Mouse (Mus musculus) limb, embryonic 13.5 days (tissue): Measurements from ENCODE around the gene Vwce. TPM values are rescaled to one million over a fixed set of nuclear protein-coding genes. Genes with fewer than 3 reads are reported as not detected.

Experiments used
- ATAC-seq: fragments of 200-750 bp; cut with Nextera tagmentation; 2 replicates; pipeline ENCODE4 v1.8.0; 2017; ENCODE audit warnings: low read depth, moderate number of reproducible peaks, moderate TSS enrichment; ENCODE audit not compliant: low FRiP score
- H3K27ac ChIP-seq: fragments of 300-500 bp; sonication (generic); 2 replicates; pipeline ENCODE4 v1.5.1; 2015; ENCODE audit warnings: inconsistent platforms, mild to moderate bottlenecking, moderate library complexity
- H3K27me3 ChIP-seq: fragments of 300-500 bp; sonication (generic); 2 replicates; pipeline ENCODE4 v1.6.1; 2015; ENCODE audit warnings: mild to moderate bottlenecking, inconsistent platforms
- H3K36me3 ChIP-seq: fragments of 300-500 bp; sonication (generic); 2 replicates; pipeline ENCODE4 v1.6.1; 2015; ENCODE audit warnings: inconsistent platforms, mild to moderate bottlenecking, moderate library complexity
- H3K4me1 ChIP-seq: fragments of 300-500 bp; sonication (generic); 2 replicates; pipeline ENCODE4 v1.6.1; 2015; ENCODE audit warnings: inconsistent platforms
- H3K4me2 ChIP-seq: fragments of 300-500 bp; sonication (generic); replicated peaks from 2 replicates; pipeline ENCODE4 v1.6.1; 2015; ENCODE audit warnings: inconsistent platforms, mild to moderate bottlenecking, moderate library complexity
- H3K4me3 ChIP-seq: fragments of 300-500 bp; sonication (generic); 2 replicates; pipeline ENCODE4 v1.5.1; 2015; ENCODE audit warnings: moderate library complexity, mild to moderate bottlenecking, inconsistent platforms
- H3K9ac ChIP-seq: fragments of 300-500 bp; sonication (generic); 2 replicates; pipeline ENCODE4 v1.6.1; 2015; ENCODE audit warnings: mild to moderate bottlenecking, inconsistent platforms
- H3K9me3 ChIP-seq: fragments of 300-500 bp; sonication (generic); 2 replicates; pipeline ENCODE4 v1.6.1; 2016; ENCODE audit warnings: inconsistent platforms
- WGBS: fragments of 180-500 bp; shearing (Covaris S2); methylation state at CpG from one replicate; pipeline ENCODE4 v1.1.7; 2015; 5-methylcytosine and 5-hydroxymethylcytosine counted together
- polyA plus RNA-seq: library from polyadenylated mRNA; unstranded; fragments of >200 nt; fragmentation: Nextera tagmentation; extraction: Ambion mirVana; gene quantifications from 2 replicates; pipeline ENCODE4 v1.2.1, GENCODE M21; 2015

Gene Vwce
- polyA plus RNA-seq, 1 experiment from 2014 or later: 4.2 TPM

- no peak for ATAC-seq
- 42% methylated on average over 3 of the region's 3 CpGs for WGBS
- Histone ChIP-seq H3K4me3 (peak overlapping the region; percentile 92), H3K27me3 (no peaks in the 10 kb centered on the region), H3K27ac (peak overlapping the region; percentile 88), H3K36me3 (peaks cover 36% of the 10 kb centered on the region), H3K9ac (peak overlapping the region; percentile 82), H3K4me2 (peak overlapping the region; percentile 70), H3K9me3 (no peaks in the 10 kb centered on the region), H3K4me1 (peaks cover 44% of the 10 kb centered on the region)
Measured at GRCm38 (mm10) chr19:10604534-10604933, 29.5 kb upstream of the Vwce start.

GRCm38 (mm10) chr19:10605293-10605900 is 28.6 kb upstream of the Vwce start, which contains the start of the genes Ddb1 and Tkfc:
Gene Ddb1 (plus strand): TSS chr19:10605327.
Gene Tkfc (minus strand): TSS chr19:10605654.
- Histone ChIP-seq H3K27ac (peak within 1 kb of the TSS; percentile 88), H3K27me3 (no peaks in the 10 kb centered on the region), H3K4me3 (peak within 1 kb of the TSS; percentile 92), H3K4me1 (peaks cover 44% of the 10 kb centered on the region), H3K36me3 (peaks cover 36% of the 10 kb centered on the region), H3K4me2 (peak within 1 kb of the TSS; percentile 82), H3K9ac (peak within 1 kb of the TSS; percentile 98), H3K9me3 (no peaks in the 10 kb centered on the region)
- WGBS: under 1% methylated on average over 49 of the region's 49 CpGs
- peak; percentile 97 for ATAC-seq

- ATAC-seq: 0 out of 2 replicates have a peak, but pooled peaks have one; percentile 0
- H3K9me3 ChIP-seq: no peaks in the 10 kb centered on the region
- peak overlapping the region; percentile 92 for H3K4me3 ChIP-seq
- H3K36me3 ChIP-seq: peaks cover 40% of the 10 kb centered on the region
- peak overlapping the region; percentile 82 for H3K4me2 ChIP-seq
- 5% methylated on average over 20 of the region's 20 CpGs for WGBS
- H3K27ac ChIP-seq: peak overlapping the region; percentile 87
- no peaks in the 10 kb centered on the region for H3K27me3 ChIP-seq
- peak overlapping the region; percentile 98 for H3K9ac ChIP-seq
- H3K4me1 ChIP-seq: peaks cover 44% of the 10 kb centered on the region
Measured at GRCm38 (mm10) chr19:10605901-10606622, 28.0 kb upstream of the Vwce start.

- Histone ChIP-seq H3K4me3 (no peak overlapping the region), H3K9ac (no peak overlapping the region), H3K4me2 (peak overlapping the region; percentile 32; the same call in 1 of the 2 replicates), H3K27me3 (no peaks in the 10 kb centered on the region), H3K9me3 (no peaks in the 10 kb centered on the region), H3K27ac (no peak overlapping the region), H3K4me1 (peaks cover 33% of the 10 kb centered on the region), H3K36me3 (peaks cover 67% of the 10 kb centered on the region)
- ATAC-seq: no peak
- WGBS: 68% methylated on average over 5 of the region's 5 CpGs
Measured at GRCm38 (mm10) chr19:10608573-10609240, 25.3 kb upstream of the Vwce start.

GRCm38 (mm10) chr19:10634872-10635318 is 882 bp downstream of the Vwce start:
- H3K27ac ChIP-seq: peak overlapping the region; percentile 63; the same call in 1 of the 2 replicates
- WGBS: under 1% methylated on average over 21 of the region's 21 CpGs

GRCm38 (mm10) chr19:10637840-10638239 is 3.8 kb downstream of the Vwce start:
- H3K27me3 ChIP-seq: no peaks in the 10 kb centered on the region
- H3K4me3 ChIP-seq: no peak overlapping the region
- no peak overlapping the region for H3K27ac ChIP-seq
- H3K4me1 ChIP-seq: peaks cover 39% of the 10 kb centered on the region
- no peaks in the 10 kb centered on the region for H3K9me3 ChIP-seq
- no peak overlapping the region for H3K9ac ChIP-seq
- no peak for ATAC-seq
- H3K36me3 ChIP-seq: no peaks in the 10 kb centered on the region
- WGBS: 57% methylated on average over 7 of the region's 7 CpGs
- no peak overlapping the region for H3K4me2 ChIP-seq

More at GRCm38 (mm10) chr19:10634872-10635318, 882 bp downstream of the Vwce start:
- peaks cover 26% of the 10 kb centered on the region for H3K4me1 ChIP-seq
- peak; percentile 81 for ATAC-seq
- H3K36me3 ChIP-seq: peaks cover 22% of the 10 kb centered on the region
- no peaks in the 10 kb centered on the region for H3K27me3 ChIP-seq
- peak overlapping the region; percentile 97 for H3K4me2 ChIP-seq
- no peaks in the 10 kb centered on the region for H3K9me3 ChIP-seq
- peak overlapping the region; percentile 72 for H3K9ac ChIP-seq
- H3K4me3 ChIP-seq: peak overlapping the region; percentile 55

- Histone ChIP-seq H3K4me2 (peak overlapping the region; percentile 44), H3K27me3 (no peaks in the 10 kb centered on the region), H3K27ac (peak overlapping the region; percentile 67), H3K4me3 (0 out of 2 replicates have a peak overlapping the region, but pooled peaks have one; percentile 15), H3K4me1 (peaks cover 26% of the 10 kb centered on the region), H3K36me3 (no peaks in the 10 kb centered on the region), H3K9ac (0 out of 2 replicates have a peak overlapping the region, but pooled peaks have one; percentile 8), H3K9me3 (no peaks in the 10 kb centered on the region)
- peak; percentile 49; the same call in 1 of the 2 replicates for ATAC-seq
- WGBS: 4% methylated on average over 5 of the region's 5 CpGs
Measured at GRCm38 (mm10) chr19:10640080-10640479, 6.1 kb downstream of the Vwce start.

GRCm38 (mm10) chr19:10640589-10641378 is 6.8 kb downstream of the Vwce start:
- H3K27ac ChIP-seq: peak overlapping the region; percentile 67
- H3K4me3 ChIP-seq: peak overlapping the region; percentile 15; the same call in 1 of the 2 replicates
- peak overlapping the region; percentile 44 for H3K4me2 ChIP-seq
- no peaks in the 10 kb centered on the region for H3K36me3 ChIP-seq
- no peaks in the 10 kb centered on the region for H3K9me3 ChIP-seq
- peaks cover 19% of the 10 kb centered on the region for H3K4me1 ChIP-seq
- H3K27me3 ChIP-seq: no peaks in the 10 kb centered on the region
- ATAC-seq: peak; percentile 79
- 0 out of 2 replicates have a peak overlapping the region, but pooled peaks have one; percentile 8 for H3K9ac ChIP-seq
- 39% methylated on average over 13 of the region's 13 CpGs for WGBS

GRCm38 (mm10) chr19:10645616-10646015 is 11.6 kb downstream of the Vwce start:
- Histone ChIP-seq H3K27ac (no peak overlapping the region), H3K27me3 (no peaks in the 10 kb centered on the region), H3K9ac (no peak overlapping the region), H3K36me3 (no peaks in the 10 kb centered on the region), H3K4me1 (peaks cover 6% of the 10 kb centered on the region; the same call in 1 of the 2 replicates), H3K9me3 (no peaks in the 10 kb centered on the region), H3K4me2 (no peak overlapping the region), H3K4me3 (no peak overlapping the region)
- ATAC-seq: no peak
- WGBS: 85% methylated on average over 2 of the region's 2 CpGs

GRCm38 (mm10) chr19:10648156-10648555 is 14.1 kb downstream of the Vwce start:
- H3K36me3 ChIP-seq: no peaks in the 10 kb centered on the region
- ATAC-seq: no peak
- 82% methylated on average over 8 of the region's 8 CpGs for WGBS

GRCm38 (mm10) chr19:10656058-10656457 is 22.0 kb downstream of the Vwce start:
- peak overlapping the region; percentile 35; the same call in 1 of the 2 replicates for H3K9ac ChIP-seq
- no peaks in the 10 kb centered on the region for H3K9me3 ChIP-seq
- H3K4me1 ChIP-seq: peaks cover 18% of the 10 kb centered on the region
- no peak overlapping the region for H3K4me2 ChIP-seq
- H3K36me3 ChIP-seq: no peaks in the 10 kb centered on the region
- H3K27ac ChIP-seq: peak overlapping the region; percentile 67; the same call in 1 of the 2 replicates
- WGBS: 14% methylated on average over 3 of the region's 3 CpGs
- ATAC-seq: peak; percentile 85
- no peak overlapping the region for H3K4me3 ChIP-seq
- H3K27me3 ChIP-seq: no peaks in the 10 kb centered on the region

More at GRCm38 (mm10) chr19:10648156-10648555, 14.1 kb downstream of the Vwce start:
- H3K4me3 ChIP-seq: no peak overlapping the region
- H3K4me2 ChIP-seq: no peak overlapping the region
- no peaks in the 10 kb centered on the region for H3K27me3 ChIP-seq
- no peak overlapping the region for H3K27ac ChIP-seq
- no peak overlapping the region for H3K9ac ChIP-seq
- no peaks in the 10 kb centered on the region for H3K4me1 ChIP-seq
- no peaks in the 10 kb centered on the region for H3K9me3 ChIP-seq
